Mouse (Mus musculus) embryo, embryonic 10.5 days (tissue): ENCODE measurements at regions not wholly inside any gene's neighbourhood (a gene's known extent, or its start where the extent isn't known, plus 50 kb on each side); places are given as distances from the start of the nearest gene placed in this dataset.
"Not testable (repeated sequence)": the region's sequence is repeated elsewhere in the genome, so short reads cannot be mapped to it uniquely, and the experiment has no call there.

Experiments used
- DNase-seq: peaks from one replicate; pipeline ENCODE4 v3.0.0-alpha.2; 2015; ENCODE audit warnings: low spot score

- DNase-seq, result not testable (repeated sequence)
These were observed 87.4 kb upstream of the Olfr1402 start for GRCm38 (mm10) chr3:97509134-97509661.

- peak; percentile 48 for DNase-seq
These were observed 85.4 kb upstream of the Olfr1402 start for GRCm38 (mm10) chr3:97507209-97507608.

DNA sequence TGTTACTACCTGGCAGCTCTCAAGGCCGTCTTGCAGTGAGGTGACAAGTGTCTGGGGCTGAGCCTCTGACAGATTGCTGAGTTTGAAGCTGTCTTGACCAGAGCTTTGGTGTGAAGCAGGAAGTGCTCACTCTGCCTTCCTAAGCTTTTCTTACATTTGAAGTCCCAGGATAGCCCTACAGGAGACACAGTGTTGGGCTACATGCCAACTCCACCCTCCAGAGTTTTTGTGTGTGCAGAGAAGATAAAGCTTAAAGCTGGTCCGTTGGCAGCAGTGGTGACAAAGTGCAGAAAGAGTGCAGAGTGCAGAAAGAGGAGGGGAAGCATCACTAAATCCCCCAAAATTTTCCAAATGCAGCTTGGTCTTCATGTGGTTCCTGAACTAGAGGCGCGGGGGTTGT, 70.1 kb upstream of the Olfr1402 start:
- no peak for DNase-seq

DNA sequence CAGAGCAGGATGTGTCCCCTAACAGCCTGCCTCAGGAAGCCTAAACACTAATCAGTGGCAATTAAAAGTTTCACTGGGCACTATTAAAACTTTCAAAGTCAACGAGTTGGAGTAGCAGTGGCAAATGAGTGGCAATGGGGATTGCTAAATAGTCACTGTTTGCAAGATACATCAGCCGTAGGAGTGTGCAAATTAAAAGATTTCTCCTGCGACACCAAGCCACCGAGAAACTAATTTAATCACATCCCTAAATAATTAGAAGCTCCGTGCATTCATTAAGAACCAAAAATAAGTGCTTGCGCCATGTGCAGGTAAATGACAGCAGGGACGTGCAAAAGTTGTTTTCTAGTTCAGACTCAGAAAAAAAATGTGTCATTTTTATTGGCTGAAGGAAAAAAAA, 69.4 kb upstream of the Olfr1402 start:
- no peak for DNase-seq

- DNase-seq, result no peak
These were observed 67.5 kb upstream of the Olfr1402 start for GRCm38 (mm10) chr3:97489336-97489735.
